Mouse (Mus musculus): ENCODE data around the gene Rin3.

DNA sequence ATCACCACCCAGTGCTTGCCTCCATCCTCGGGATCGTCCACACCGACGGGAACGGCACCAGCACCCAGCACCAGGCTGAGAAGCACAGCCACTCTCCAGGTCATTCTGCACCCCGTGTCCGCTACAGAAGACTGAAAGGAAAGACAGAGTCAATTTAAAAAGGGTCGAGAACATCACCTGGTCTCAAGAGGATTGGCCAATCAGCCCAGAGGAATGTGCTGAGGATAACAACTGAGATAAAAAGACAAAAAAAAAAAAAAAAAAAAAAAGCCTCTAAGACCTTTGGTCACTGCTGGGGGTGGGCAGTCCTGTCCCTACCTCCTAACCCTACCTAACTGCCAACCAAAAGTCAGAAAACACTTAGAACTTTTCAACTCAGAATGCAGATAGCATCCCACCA lies 140.8 kb downstream of the Rin3 start:
- no peak for TF ChIP-seq USF1 (IDR thresholded peaks at IDR 0.05; ENCODE audit: low read depth)
- no peak for TF ChIP-seq CTCF (IDR thresholded peaks at IDR 0.05; ENCODE audit: control insufficient read depth, insufficient read depth, insufficient read length)
